Mouse (Mus musculus) embryonic facial prominence, embryonic 12.5 days (tissue): ENCODE measurements around the gene Chst8. TPM values are rescaled to one million over a fixed set of nuclear protein-coding genes. Genes with fewer than 3 reads are reported as not detected.

Source experiments
- ATAC-seq: fragments of 200-750 bp; cut with Nextera tagmentation; 2 replicates; pipeline ENCODE4 v1.8.0; 2017; ENCODE audit not compliant: insufficient number of reproducible peaks, insufficient read depth, low FRiP score, low TSS enrichment
- H3K27ac ChIP-seq: fragments of 300-500 bp; sonication (generic); 2 replicates; pipeline ENCODE4 v1.5.1; 2016; ENCODE audit warnings: mild to moderate bottlenecking
- H3K27me3 ChIP-seq: fragments of 300-500 bp; sonication (generic); 2 replicates; pipeline ENCODE4 v1.6.1; 2016; ENCODE audit warnings: mild to moderate bottlenecking, moderate library complexity
- H3K36me3 ChIP-seq: fragments of 300-500 bp; sonication (generic); 2 replicates; pipeline ENCODE4 v1.6.1; 2016; ENCODE audit warnings: mild to moderate bottlenecking
- H3K4me1 ChIP-seq: fragments of 300-500 bp; sonication (generic); 2 replicates; pipeline ENCODE4 v1.6.1; 2016
- H3K4me2 ChIP-seq: fragments of 300-500 bp; sonication (generic); replicated peaks from 2 replicates; pipeline ENCODE4 v1.6.1; 2016; ENCODE audit warnings: mild to moderate bottlenecking, moderate library complexity
- H3K4me3 ChIP-seq: fragments of 300-500 bp; sonication (generic); 2 replicates; pipeline ENCODE4 v1.5.1; 2016; ENCODE audit warnings: mild to moderate bottlenecking
- H3K9ac ChIP-seq: fragments of 300-500 bp; sonication (generic); 2 replicates; pipeline ENCODE4 v1.6.1; 2016; ENCODE audit warnings: mild to moderate bottlenecking, moderate library complexity
- H3K9me3 ChIP-seq: fragments of 300-500 bp; sonication (generic); 2 replicates; pipeline ENCODE4 v1.6.1; 2016; ENCODE audit warnings: mild to moderate bottlenecking, moderate library complexity
- WGBS: fragments of 180-500 bp; shearing (Covaris S2); methylation state at CpG from one replicate; pipeline ENCODE4 v1.1.7; 2016; 5-methylcytosine and 5-hydroxymethylcytosine counted together
- polyA plus RNA-seq: library from polyadenylated mRNA; unstranded; fragments of >200 nt; fragmentation: Nextera tagmentation; extraction: Ambion mirVana; gene quantifications from 2 replicates; pipeline ENCODE4 v1.2.1, GENCODE M21; 2016

The Chst8 gene
- polyA plus RNA-seq: 10.6 and 11.5 TPM in 2 replicates

- peak; percentile 73 for ATAC-seq
- peaks cover 56% of the 10 kb centered on the region for H3K27me3 ChIP-seq
- under 1% methylated on average over 63 of the region's 65 CpGs for WGBS
Measured at GRCm38 (mm10) chr7:34812531-34813111, at the start of gene Chst8. Chst8 (minus strand) TSS chr7:34812711.

GRCm38 (mm10) chr7:34858291-34858690 lies 45.8 kb upstream of the Chst8 start:
- Histone ChIP-seq H3K4me3 (no peak overlapping the region), H3K27ac (no peak overlapping the region), H3K9me3 (no peaks in the 10 kb centered on the region), H3K36me3 (no peaks in the 10 kb centered on the region), H3K27me3 (no peaks in the 10 kb centered on the region), H3K9ac (no peak overlapping the region), H3K4me1 (no peaks in the 10 kb centered on the region), H3K4me2 (no peak overlapping the region)
- WGBS: 62% methylated on average over 2 of the region's 2 CpGs
- no peak for ATAC-seq

More at GRCm38 (mm10) chr7:34812531-34813111, at the start of gene Chst8:
- peaks cover 18% of the 10 kb centered on the region for H3K4me1 ChIP-seq
- H3K4me2 ChIP-seq: peak within 1 kb of the TSS; percentile 95
- H3K27ac ChIP-seq: no peak within 1 kb of the TSS
- H3K4me3 ChIP-seq: peak within 1 kb of the TSS; percentile 60
- peak within 1 kb of the TSS; percentile 56 for H3K9ac ChIP-seq
- H3K9me3 ChIP-seq: no peaks in the 10 kb centered on the region
- no peaks in the 10 kb centered on the region for H3K36me3 ChIP-seq

- H3K27ac ChIP-seq: no peak overlapping the region
- H3K27me3 ChIP-seq: no peaks in the 10 kb centered on the region
- 87% methylated on average over 6 of the region's 6 CpGs for WGBS
- H3K4me1 ChIP-seq: no peaks in the 10 kb centered on the region
- H3K9ac ChIP-seq: no peak overlapping the region
- no peak for ATAC-seq
- H3K4me3 ChIP-seq: no peak overlapping the region
- no peak overlapping the region for H3K4me2 ChIP-seq
- no peaks in the 10 kb centered on the region for H3K9me3 ChIP-seq
- H3K36me3 ChIP-seq: no peaks in the 10 kb centered on the region
Measured at GRCm38 (mm10) chr7:34854781-34855352, 42.4 kb upstream of the Chst8 start.

- Histone ChIP-seq H3K27ac (no peak overlapping the region), H3K4me2 (no peak overlapping the region), H3K9me3 (0 out of 2 replicates have a peak, but pooled peaks cover 9% of the 10 kb centered on the region), H3K36me3 (no peaks in the 10 kb centered on the region), H3K4me3 (no peak overlapping the region), H3K9ac (no peak overlapping the region), H3K4me1 (no peaks in the 10 kb centered on the region), H3K27me3 (no peaks in the 10 kb centered on the region)
- WGBS: 84% methylated on average over 3 of the region's 3 CpGs
- no peak for ATAC-seq
Measured at GRCm38 (mm10) chr7:34853393-34853792, 40.9 kb upstream of the Chst8 start.

DNA sequence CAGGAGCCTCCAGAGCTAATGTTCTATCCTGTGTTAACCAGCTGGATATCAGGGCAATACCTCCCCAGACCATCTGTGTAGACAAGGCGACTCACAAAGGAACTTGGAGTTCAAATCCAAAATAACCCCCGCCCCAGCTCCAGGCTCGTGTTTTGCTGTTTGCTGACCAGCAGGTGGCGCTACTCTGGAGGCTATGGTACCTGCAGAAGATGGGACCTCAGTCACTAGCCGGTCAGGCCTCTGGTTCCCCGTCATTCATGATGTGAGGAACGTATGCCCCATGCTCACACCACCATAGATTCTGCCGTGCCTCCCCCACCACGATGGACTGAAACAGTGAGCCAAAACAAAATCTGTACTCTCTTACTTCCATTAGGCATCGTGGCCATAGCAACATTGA lies 37.1 kb upstream of the Chst8 start:
- 39% methylated on average over 10 of the region's 10 CpGs for WGBS
- H3K9me3 ChIP-seq: 0 out of 2 replicates have a peak, but pooled peaks cover 9% of the 10 kb centered on the region
- no peaks in the 10 kb centered on the region for H3K4me1 ChIP-seq
- H3K27ac ChIP-seq: no peak overlapping the region
- H3K4me3 ChIP-seq: no peak overlapping the region
- ATAC-seq: no peak
- no peak overlapping the region for H3K9ac ChIP-seq
- H3K27me3 ChIP-seq: no peaks in the 10 kb centered on the region
- no peak overlapping the region for H3K4me2 ChIP-seq
- no peaks in the 10 kb centered on the region for H3K36me3 ChIP-seq

DNA sequence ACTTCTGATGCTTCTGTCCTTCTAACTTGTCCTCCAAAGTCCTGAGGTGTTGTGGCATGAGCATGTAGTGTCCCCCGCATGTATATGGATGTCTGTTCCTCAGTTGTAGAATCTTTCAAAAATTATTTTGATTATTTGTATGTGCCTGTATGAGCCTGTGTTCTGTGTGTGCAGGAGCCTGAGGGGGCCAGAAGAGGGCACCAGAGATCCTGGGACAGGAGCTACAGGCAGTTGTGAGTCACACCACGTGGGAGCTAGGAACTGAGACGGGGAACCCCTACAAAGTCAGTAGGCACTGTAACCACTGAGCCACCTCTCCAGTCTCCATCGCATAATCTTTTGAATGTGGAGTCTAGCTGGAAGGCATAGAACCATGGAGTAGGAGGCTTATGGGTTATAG lies 36.3 kb upstream of the Chst8 start:
- no peaks in the 10 kb centered on the region for H3K27me3 ChIP-seq
- 0 out of 2 replicates have a peak, but pooled peaks cover 9% of the 10 kb centered on the region for H3K9me3 ChIP-seq
- no peak for ATAC-seq
- no peak overlapping the region for H3K4me2 ChIP-seq
- no peak overlapping the region for H3K4me3 ChIP-seq
- no peaks in the 10 kb centered on the region for H3K4me1 ChIP-seq
- 91% methylated on average over 4 of the region's 4 CpGs for whole genome bisulfite sequencing
- no peaks in the 10 kb centered on the region for H3K36me3 ChIP-seq
- H3K27ac ChIP-seq: no peak overlapping the region
- H3K9ac ChIP-seq: no peak overlapping the region

DNA sequence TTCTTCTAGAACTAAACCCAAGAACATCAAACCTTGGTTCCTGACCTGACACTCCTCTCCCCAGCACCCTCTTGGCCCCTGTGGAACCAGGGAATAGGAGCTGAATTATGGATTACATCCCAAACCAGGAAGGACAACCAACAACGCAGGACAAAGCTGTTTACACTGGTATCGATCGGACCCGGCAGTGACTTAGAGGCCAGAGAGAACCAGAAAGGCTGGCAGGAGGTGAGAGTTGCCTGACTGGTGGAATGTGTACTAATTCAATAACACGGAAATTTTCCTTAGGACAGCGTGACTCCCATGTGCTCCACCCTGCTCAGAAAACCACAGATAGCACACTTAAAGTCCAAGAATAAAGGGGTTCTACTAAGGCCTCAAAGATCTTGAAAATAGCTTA lies 35.4 kb upstream of the Chst8 start:
- Histone ChIP-seq H3K9me3 (0 out of 2 replicates have a peak, but pooled peaks cover 9% of the 10 kb centered on the region), H3K4me3 (no peak overlapping the region), H3K4me2 (no peak overlapping the region), H3K36me3 (no peaks in the 10 kb centered on the region), H3K27ac (no peak overlapping the region), H3K27me3 (no peaks in the 10 kb centered on the region), H3K4me1 (no peaks in the 10 kb centered on the region), H3K9ac (no peak overlapping the region)
- whole genome bisulfite sequencing: 82% methylated on average over 6 of the region's 6 CpGs
- ATAC-seq: no peak

GRCm38 (mm10) chr7:34847410-34847809 lies 34.9 kb upstream of the Chst8 start:
- ATAC-seq: no peak
- no peak overlapping the region for H3K4me3 ChIP-seq
- H3K9ac ChIP-seq: no peak overlapping the region
- no peaks in the 10 kb centered on the region for H3K4me1 ChIP-seq
- 56% methylated on average over 5 of the region's 5 CpGs for WGBS
- 0 out of 2 replicates have a peak, but pooled peaks cover 9% of the 10 kb centered on the region for H3K9me3 ChIP-seq
- H3K27me3 ChIP-seq: no peaks in the 10 kb centered on the region
- no peak overlapping the region for H3K4me2 ChIP-seq
- no peak overlapping the region for H3K27ac ChIP-seq
- no peaks in the 10 kb centered on the region for H3K36me3 ChIP-seq

DNA sequence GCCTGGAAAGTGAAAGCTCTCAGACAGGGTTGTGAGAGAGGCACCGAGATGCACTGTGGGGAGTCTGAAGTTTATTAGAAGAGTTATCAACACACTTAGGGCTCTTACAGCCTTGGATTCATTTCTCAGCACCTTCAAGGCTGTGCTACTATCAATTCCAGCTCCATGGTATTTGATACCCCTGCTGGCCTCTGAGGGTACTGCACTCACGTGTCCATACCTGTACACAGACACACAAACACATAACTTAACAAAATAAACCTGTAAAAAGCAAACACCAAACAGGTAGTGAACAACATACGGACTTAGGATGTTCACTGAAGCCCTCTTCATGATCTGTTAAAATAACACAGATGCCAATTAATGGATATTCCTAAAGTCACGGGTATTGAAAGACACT lies 26.2 kb upstream of the Chst8 start:
- ATAC-seq: no peak
- 87% methylated on average over 4 of the region's 4 CpGs for WGBS
- H3K9ac ChIP-seq: no peak overlapping the region
- no peak overlapping the region for H3K4me3 ChIP-seq
- no peak overlapping the region for H3K4me2 ChIP-seq
- no peaks in the 10 kb centered on the region for H3K9me3 ChIP-seq
- H3K27ac ChIP-seq: no peak overlapping the region
- H3K27me3 ChIP-seq: no peaks in the 10 kb centered on the region
- no peaks in the 10 kb centered on the region for H3K36me3 ChIP-seq
- H3K4me1 ChIP-seq: no peaks in the 10 kb centered on the region

DNA sequence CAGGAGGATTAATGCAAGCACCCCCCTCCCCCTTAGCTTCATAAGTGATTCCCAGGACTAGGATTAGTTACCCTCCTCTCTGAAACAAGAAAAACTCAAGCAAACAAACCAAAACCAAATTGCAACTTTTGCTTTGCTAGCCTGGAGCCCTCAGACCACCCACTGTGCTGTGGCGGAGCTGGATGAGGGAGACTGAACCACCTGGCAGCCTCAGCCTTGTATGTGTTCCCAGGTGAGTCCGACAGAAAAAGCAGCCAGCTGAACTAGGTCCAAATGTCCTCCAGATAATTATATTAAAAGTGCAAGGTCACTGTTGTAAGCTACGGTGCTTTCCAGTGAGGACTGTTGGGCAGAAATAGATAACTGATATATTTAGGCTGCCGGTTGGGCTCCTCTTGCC lies 25.7 kb upstream of the Chst8 start:
- Histone ChIP-seq H3K36me3 (no peaks in the 10 kb centered on the region), H3K9ac (no peak overlapping the region), H3K4me3 (no peak overlapping the region), H3K4me2 (no peak overlapping the region), H3K27me3 (no peaks in the 10 kb centered on the region), H3K4me1 (no peaks in the 10 kb centered on the region), H3K27ac (no peak overlapping the region), H3K9me3 (no peaks in the 10 kb centered on the region)
- ATAC-seq: no peak
- WGBS: 79% methylated on average over 4 of the region's 4 CpGs

GRCm38 (mm10) chr7:34826255-34826909 lies 13.9 kb upstream of the Chst8 start:
- ATAC-seq: no peak
- Histone ChIP-seq H3K4me2 (no peak overlapping the region), H3K4me1 (no peaks in the 10 kb centered on the region), H3K9me3 (no peaks in the 10 kb centered on the region), H3K9ac (no peak overlapping the region), H3K4me3 (no peak overlapping the region), H3K27me3 (no peaks in the 10 kb centered on the region), H3K36me3 (no peaks in the 10 kb centered on the region), H3K27ac (no peak overlapping the region)
- 45% methylated on average over 3 of the region's 3 CpGs for WGBS

DNA sequence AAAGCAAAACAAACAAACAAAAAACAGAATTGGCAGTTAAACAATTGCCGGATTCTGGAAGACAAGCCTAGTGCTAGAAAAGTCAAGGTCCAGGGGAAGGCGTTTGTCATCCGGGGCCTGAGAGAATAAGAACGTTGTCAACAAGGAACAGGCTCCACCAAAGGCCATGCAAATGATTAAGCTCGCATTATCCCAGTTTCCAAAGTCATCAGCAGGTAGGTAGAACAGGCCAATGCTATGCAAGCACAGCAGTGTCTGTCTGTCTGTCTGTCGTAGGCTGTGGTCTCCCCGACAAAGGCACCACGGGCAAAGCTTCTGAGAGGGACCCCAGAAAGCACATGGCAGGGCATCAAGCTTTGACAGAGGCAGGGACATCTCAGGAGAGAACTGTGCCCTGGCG lies 9.1 kb upstream of the Chst8 start:
- Histone ChIP-seq H3K4me3 (no peak overlapping the region), H3K4me1 (peaks cover 4% of the 10 kb centered on the region; the same call in 1 of the 2 replicates), H3K27me3 (no peaks in the 10 kb centered on the region), H3K9me3 (no peaks in the 10 kb centered on the region), H3K27ac (no peak overlapping the region), H3K36me3 (no peaks in the 10 kb centered on the region), H3K4me2 (no peak overlapping the region), H3K9ac (no peak overlapping the region)
- WGBS: 84% methylated on average over 9 of the region's 9 CpGs
- ATAC-seq: no peak
